Mouse (Mus musculus) thymus, adult 2 months (tissue): ENCODE measurements at regions not wholly inside any gene's neighbourhood (a gene's known extent, or its start where the extent isn't known, plus 50 kb on each side); places are given as distances from the start of the nearest gene placed in this dataset.

Source experiments
- CTCF ChIP-seq: fragments of 200-500 bp; IDR thresholded peaks from 2 replicates; pipeline ENCODE4 v1.5.1; 2012; ENCODE audit warnings: mild to moderate bottlenecking, control low read depth, low read length, moderate library complexity, borderline replicate concordance; ENCODE audit not compliant: control insufficient read depth, poor library complexity, insufficient read depth; ENCODE audit errors: extremely low read depth
- POLR2A ChIP-seq: fragments of 200-500 bp; IDR thresholded peaks from 2 replicates; pipeline ENCODE4 v1.6.1; 2012; ENCODE audit warnings: mild to moderate bottlenecking, low read length, control low read depth, moderate library complexity; ENCODE audit not compliant: control insufficient read depth, poor library complexity, insufficient read depth; ENCODE audit errors: extremely low read depth

- TF ChIP-seq CTCF (no peak), POLR2A (no peak)
Measured at GRCm38 (mm10) chr2:72838085-72838727, 142.0 kb downstream of the Sp3 start.
